Mouse (Mus musculus) lung, embryonic 15.5 days (tissue): ENCODE data around the gene Stab2. TPM values are rescaled to one million over a fixed set of nuclear protein-coding genes. Genes with fewer than 3 reads are reported as not detected.

Experiments used
- ATAC-seq: fragments of 200-750 bp; cut with Nextera tagmentation; 2 replicates; pipeline ENCODE4 v1.8.0; 2017; ENCODE audit warnings: moderate number of reproducible peaks, borderline replicate concordance; ENCODE audit not compliant: low FRiP score, low TSS enrichment; ENCODE audit errors: extremely low read depth
- H3K27ac ChIP-seq: fragments of 300-500 bp; sonication (generic); 2 replicates; pipeline ENCODE4 v1.5.1; 2015; ENCODE audit warnings: moderate library complexity, mild to moderate bottlenecking, inconsistent platforms
- H3K27me3 ChIP-seq: fragments of 300-500 bp; sonication (generic); 2 replicates; pipeline ENCODE4 v1.6.1; 2015; ENCODE audit warnings: inconsistent platforms
- H3K36me3 ChIP-seq: fragments of 300-500 bp; sonication (generic); 2 replicates; pipeline ENCODE4 v1.6.1; 2015; ENCODE audit warnings: inconsistent platforms
- H3K4me1 ChIP-seq: fragments of 300-500 bp; sonication (generic); 2 replicates; pipeline ENCODE4 v1.6.1; 2015; ENCODE audit warnings: inconsistent platforms
- H3K4me2 ChIP-seq: fragments of 300-500 bp; sonication (generic); 2 replicates; pipeline ENCODE4 v1.6.1; 2015; ENCODE audit warnings: inconsistent platforms, mild to moderate bottlenecking, moderate library complexity
- H3K4me3 ChIP-seq: fragments of 300-500 bp; sonication (generic); 2 replicates; pipeline ENCODE4 v1.5.1; 2015; ENCODE audit warnings: mild to moderate bottlenecking, inconsistent platforms
- H3K9ac ChIP-seq: fragments of 300-500 bp; sonication (generic); 2 replicates; pipeline ENCODE4 v1.6.1; 2015; ENCODE audit warnings: inconsistent platforms
- H3K9me3 ChIP-seq: fragments of 300-500 bp; sonication (generic); 2 replicates; pipeline ENCODE4 v1.6.1; 2016; ENCODE audit warnings: inconsistent platforms
- WGBS: fragments of 180-500 bp; shearing (Covaris S2); methylation state at CpG from one replicate; pipeline ENCODE4 v1.1.7; 2015; 5-methylcytosine and 5-hydroxymethylcytosine counted together
- polyA plus RNA-seq: library from polyadenylated mRNA; unstranded; fragments of >200 nt; fragmentation: Nextera tagmentation; extraction: Ambion mirVana; gene quantifications from 2 replicates; pipeline ENCODE4 v1.2.1, GENCODE M21; 2015

The Stab2 gene
- polyA plus RNA-seq, 1 experiment from 2014 or later = 6.2 TPM

DNA sequence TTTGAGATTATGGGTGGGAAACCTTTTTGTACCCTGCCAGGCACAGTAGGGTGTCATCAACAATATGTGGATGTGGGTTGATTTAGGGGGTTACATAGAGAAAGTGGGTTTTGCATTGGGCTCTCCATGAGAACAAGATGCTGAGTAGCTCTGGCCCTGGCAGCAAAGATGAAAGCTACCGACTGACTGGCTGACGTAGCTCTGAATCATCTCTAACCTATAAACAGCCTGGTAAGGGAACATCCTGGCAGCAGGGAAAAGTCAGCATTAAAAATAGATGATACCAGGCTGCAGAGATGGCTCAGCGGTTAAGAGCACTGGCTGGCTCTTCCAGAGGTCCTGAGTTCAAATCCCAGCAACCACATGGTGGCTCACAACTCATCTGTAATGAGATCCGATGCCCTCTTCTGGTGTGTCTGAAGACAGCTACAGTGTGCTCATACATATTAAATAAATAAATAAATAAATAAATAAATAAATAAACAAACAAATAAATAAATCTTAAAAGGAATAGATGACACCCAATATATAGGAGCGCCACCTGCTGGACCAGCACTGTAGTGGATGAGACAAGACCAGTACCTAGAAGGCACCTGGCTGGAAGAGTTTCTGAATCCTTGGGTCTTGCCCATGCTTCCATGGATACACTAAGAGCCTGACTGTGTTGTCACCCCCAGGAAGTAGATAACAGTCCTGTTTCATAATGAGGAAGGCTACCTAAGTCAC lies 31.7 kb downstream of the Stab2 start:
- Histone ChIP-seq H3K27ac (no peak overlapping the region), H3K9ac (no peak overlapping the region), H3K36me3 (no peaks in the 10 kb centered on the region), H3K27me3 (no peaks in the 10 kb centered on the region), H3K4me2 (no peak overlapping the region), H3K4me3 (no peak overlapping the region), H3K4me1 (0 out of 2 replicates have a peak, but pooled peaks cover 7% of the 10 kb centered on the region), H3K9me3 (no peaks in the 10 kb centered on the region)
- 80% methylated on average over 5 of the region's 5 CpGs for WGBS
- ATAC-seq = no peak

DNA sequence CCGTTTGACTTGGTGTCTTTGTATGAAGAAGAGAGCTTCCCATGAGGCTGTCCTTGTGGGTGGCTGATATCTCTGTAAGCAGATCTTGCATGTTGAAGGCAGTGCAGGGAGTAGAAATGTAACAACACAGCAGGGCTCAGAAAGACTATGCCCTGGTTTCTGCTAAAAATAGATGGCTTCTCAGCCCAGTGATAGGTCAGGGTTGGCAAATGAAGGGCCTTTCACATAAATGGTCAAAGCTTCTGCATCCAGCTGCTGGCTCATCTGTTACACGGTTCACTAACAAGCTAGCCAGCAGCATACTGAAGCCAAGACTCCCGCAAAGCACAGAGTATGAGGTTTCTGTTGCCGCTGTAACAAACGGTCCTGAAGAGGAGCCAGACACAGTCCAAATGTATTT lies 34.5 kb downstream of the Stab2 start:
- Histone ChIP-seq H3K4me2 (no peak overlapping the region), H3K9me3 (no peaks in the 10 kb centered on the region), H3K9ac (no peak overlapping the region), H3K4me1 (0 out of 2 replicates have a peak, but pooled peaks cover 7% of the 10 kb centered on the region), H3K36me3 (no peaks in the 10 kb centered on the region), H3K4me3 (no peak overlapping the region), H3K27me3 (no peaks in the 10 kb centered on the region), H3K27ac (no peak overlapping the region)
- no peak for ATAC-seq
- WGBS = 73% methylated on average over 5 of the region's 5 CpGs

DNA sequence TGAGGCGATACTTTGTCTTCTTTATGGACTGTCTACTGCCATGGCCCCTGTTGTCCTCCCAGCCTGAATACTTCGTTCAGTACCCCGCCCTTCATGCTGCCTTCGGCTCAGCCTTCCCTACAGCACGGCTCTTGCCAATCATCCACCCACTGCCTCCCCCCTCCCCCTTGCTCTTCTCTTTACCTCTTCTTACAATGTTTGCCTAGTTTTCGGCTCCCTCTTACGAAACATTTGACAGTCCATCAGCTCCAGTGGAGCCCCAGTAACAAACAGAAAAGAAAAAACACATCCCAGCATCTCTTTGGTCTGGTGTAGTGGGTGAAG lies 35.4 kb downstream of the Stab2 start:
- ATAC-seq = no peak

DNA sequence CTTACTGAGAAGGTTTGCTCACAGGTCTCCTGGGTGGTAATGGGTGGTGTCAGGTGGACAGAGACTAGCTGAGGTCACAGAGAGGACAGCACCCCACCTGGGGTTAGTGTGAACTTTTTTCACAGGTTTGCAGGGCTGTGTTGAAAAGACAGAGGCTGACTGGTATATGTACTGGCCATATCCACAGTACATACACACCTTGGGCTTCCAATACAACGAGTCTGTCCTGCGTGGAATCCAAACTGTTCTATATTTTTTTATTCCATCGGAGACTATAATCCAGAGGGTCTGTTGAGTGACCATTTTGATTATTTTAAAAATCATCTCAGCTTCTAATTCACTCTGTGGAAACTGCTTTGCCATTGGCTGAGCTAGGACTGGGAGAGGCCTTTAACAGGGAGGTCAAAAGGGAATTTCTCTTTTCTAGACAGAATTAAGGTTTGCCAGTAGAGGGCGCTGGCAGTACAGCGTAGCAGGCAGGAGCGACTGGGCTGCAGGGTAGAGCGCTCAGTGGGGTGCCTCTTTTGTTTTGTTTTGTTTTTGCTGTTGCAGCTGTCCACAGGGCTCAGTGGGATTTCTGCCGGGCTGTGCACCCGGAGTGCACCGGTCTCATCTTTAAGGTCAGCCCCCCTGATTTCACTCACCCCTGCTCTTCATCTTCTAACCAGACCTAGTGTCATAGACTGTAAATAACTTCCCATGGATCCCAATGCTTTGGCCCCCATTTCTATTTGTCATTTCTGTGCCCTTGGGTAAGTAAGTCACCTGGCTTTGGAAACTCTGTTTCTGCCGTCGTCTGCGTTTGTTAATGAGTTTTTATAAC lies 35.9 kb downstream of the Stab2 start:
- Histone ChIP-seq H3K9ac (no peak overlapping the region), H3K9me3 (no peaks in the 10 kb centered on the region), H3K27ac (no peak overlapping the region), H3K4me1 (0 out of 2 replicates have a peak, but pooled peaks cover 7% of the 10 kb centered on the region), H3K36me3 (no peaks in the 10 kb centered on the region), H3K27me3 (no peaks in the 10 kb centered on the region), H3K4me3 (no peak overlapping the region), H3K4me2 (peak overlapping the region; percentile 43)
- 21% methylated on average over 13 of the region's 13 CpGs for WGBS
- no peak for ATAC-seq

More for the DNA sequence above, 35.4 kb downstream of the Stab2 start:
- 28% methylated on average over 7 of the region's 7 CpGs for WGBS
- Histone ChIP-seq H3K4me3 (no peak overlapping the region), H3K4me1 (0 out of 2 replicates have a peak, but pooled peaks cover 7% of the 10 kb centered on the region), H3K4me2 (peak overlapping the region; percentile 43), H3K36me3 (no peaks in the 10 kb centered on the region), H3K27me3 (no peaks in the 10 kb centered on the region), H3K9me3 (no peaks in the 10 kb centered on the region), H3K9ac (no peak overlapping the region), H3K27ac (no peak overlapping the region)

DNA sequence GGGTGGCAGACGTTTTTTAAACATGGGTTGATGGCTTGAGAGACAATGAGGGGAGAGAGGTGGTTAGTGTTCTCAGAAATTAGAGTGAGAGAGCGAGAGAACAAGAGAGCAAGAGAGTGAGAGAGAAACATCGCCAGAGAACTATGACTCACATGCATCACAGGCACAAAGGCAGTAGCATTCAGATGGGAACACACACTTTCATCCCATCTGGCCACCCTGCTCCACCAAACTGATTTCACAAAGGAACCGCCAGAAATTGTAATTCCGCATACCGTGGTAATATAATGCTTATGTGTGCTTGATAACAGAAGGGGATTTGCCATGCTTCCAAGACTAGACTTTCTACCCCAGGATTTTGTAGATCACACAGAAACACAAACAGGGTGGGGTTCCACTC lies 38.5 kb downstream of the Stab2 start:
- H3K4me3 ChIP-seq = no peak overlapping the region
- no peak for ATAC-seq
- no peaks in the 10 kb centered on the region for H3K36me3 ChIP-seq
- WGBS = 71% methylated on average over 6 of the region's 6 CpGs
- H3K4me1 ChIP-seq = 0 out of 2 replicates have a peak, but pooled peaks cover 7% of the 10 kb centered on the region
- H3K4me2 ChIP-seq = no peak overlapping the region
- H3K27me3 ChIP-seq = no peaks in the 10 kb centered on the region
- no peak overlapping the region for H3K27ac ChIP-seq
- no peaks in the 10 kb centered on the region for H3K9me3 ChIP-seq
- no peak overlapping the region for H3K9ac ChIP-seq

DNA sequence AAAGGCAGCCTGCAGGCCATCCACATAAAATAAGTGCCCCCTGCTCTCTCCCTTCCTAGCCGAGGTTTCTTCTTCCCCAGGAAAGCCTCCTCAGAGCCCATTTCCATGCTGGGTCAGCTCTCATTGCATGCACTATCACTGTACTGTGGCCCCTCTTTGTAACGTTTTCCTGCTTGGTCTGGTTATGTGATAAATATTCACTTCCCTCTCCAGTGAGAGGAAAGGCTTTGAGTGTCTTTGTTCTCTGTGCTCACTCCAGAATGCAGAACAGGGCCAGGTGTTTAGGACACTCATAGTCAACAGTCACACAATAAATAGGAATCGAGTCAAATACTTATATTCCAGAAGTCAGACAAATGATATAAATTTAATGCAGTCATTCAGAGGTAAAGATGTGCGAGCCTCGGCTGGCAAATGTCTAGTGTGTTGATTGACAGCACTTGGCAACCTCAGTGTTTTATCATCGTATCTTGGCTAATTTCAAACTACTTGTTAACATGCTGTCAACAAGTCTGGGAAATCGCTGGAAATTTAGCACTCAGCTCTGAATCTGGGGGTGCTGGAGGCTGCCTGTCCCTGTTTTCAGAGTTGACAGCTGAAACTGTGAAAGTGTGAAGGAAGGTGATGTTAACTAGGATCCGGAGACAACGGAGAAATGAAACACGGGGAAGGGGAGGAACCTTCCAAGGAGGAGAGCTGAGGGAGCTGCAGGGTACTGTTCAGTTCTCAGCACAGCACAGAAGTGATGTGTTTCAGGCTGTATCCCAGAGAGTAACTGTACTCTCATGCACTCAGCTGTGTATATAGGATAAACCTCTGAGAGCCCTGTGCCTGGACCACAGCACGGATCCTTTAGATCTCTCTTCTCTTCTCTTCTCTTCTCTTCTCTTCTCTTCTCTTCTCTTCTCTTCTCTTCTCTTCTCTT lies 46.0 kb downstream of the Stab2 start:
- Histone ChIP-seq H3K4me3 (no peak overlapping the region), H3K9me3 (no peaks in the 10 kb centered on the region), H3K27ac (no peak overlapping the region), H3K4me1 (no peaks in the 10 kb centered on the region), H3K4me2 (no peak overlapping the region), H3K36me3 (no peaks in the 10 kb centered on the region), H3K27me3 (no peaks in the 10 kb centered on the region), H3K9ac (no peak overlapping the region)
- 40% methylated on average over 11 of the region's 11 CpGs for WGBS
- no peak for ATAC-seq

DNA sequence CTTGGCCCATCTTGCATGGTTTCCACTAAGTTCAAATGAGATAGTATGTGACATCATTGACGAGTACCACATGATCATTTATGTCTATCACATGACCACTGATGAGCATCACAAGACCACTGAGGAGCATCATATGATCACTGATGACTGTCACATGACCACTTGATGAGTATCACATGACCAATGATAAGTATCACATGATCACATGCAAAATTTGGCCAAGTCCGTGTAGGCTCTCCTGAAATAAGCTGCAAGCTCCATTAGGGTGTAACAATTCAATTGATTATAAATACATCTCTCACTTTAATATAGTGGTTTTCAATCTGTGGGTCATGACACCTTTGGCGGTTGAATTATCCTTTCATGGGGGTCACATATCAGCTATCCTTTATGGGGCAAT lies 52.5 kb downstream of the Stab2 start:
- H3K27ac ChIP-seq = no peak overlapping the region
- H3K36me3 ChIP-seq = no peaks in the 10 kb centered on the region
- H3K9me3 ChIP-seq = no peaks in the 10 kb centered on the region
- no peak overlapping the region for H3K4me3 ChIP-seq
- no peaks in the 10 kb centered on the region for H3K27me3 ChIP-seq
- H3K4me1 ChIP-seq = no peaks in the 10 kb centered on the region
- no peak overlapping the region for H3K4me2 ChIP-seq
- ATAC-seq = no peak
- no peak overlapping the region for H3K9ac ChIP-seq
- 89% methylated on average over 3 of the region's 3 CpGs for WGBS

DNA sequence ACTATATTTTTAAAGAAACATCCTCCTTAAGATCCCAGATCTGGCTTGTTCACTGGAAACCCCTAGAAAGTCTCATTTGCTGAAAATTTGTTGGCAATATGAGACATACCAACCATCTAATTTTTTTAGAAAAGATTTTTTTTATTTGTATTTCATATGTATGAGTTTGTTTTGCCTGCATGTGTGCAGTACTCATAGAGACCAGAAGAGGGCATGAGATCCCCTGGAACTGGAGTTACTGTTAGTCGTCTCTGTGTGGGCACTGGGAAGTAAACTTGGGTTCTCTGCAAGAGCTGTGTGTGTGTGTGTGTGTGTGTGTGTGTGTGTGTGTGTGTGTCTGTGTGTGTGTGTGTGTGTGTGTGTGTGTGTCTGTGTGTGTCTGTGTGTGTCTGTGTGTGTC lies 55.1 kb downstream of the Stab2 start:
- H3K27ac ChIP-seq = no peak overlapping the region
- no peaks in the 10 kb centered on the region for H3K27me3 ChIP-seq
- no peak overlapping the region for H3K4me3 ChIP-seq
- no peaks in the 10 kb centered on the region for H3K4me1 ChIP-seq
- H3K9ac ChIP-seq = no peak overlapping the region
- no peaks in the 10 kb centered on the region for H3K9me3 ChIP-seq
- H3K36me3 ChIP-seq = no peaks in the 10 kb centered on the region
- no peak overlapping the region for H3K4me2 ChIP-seq
- ATAC-seq = no peak
- 61% methylated on average over 1 of the region's 1 CpGs for WGBS

DNA sequence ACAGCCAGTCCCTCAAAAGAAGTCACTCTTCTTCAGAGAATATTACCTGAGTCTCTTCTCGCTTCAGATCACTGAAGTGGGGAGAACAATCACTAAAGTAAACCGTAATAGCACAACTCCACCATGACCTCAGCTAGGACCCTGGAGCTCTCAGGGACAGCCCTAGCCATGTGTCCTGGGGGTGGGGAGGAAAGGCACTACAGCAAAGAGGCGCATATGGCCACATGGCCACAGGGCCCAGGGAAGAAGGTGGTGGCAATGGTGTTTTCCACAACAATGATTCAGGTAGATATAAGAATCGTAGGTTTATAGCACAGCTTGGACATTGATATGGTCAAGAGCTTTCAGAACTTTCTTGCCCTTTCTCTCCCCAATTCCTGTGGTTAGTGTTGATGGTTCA lies 57.0 kb downstream of the Stab2 start:
- no peak overlapping the region for H3K9ac ChIP-seq
- 85% methylated on average over 4 of the region's 4 CpGs for WGBS
- H3K4me3 ChIP-seq = no peak overlapping the region
- H3K36me3 ChIP-seq = no peaks in the 10 kb centered on the region
- H3K4me2 ChIP-seq = no peak overlapping the region
- no peak for ATAC-seq
- H3K9me3 ChIP-seq = no peaks in the 10 kb centered on the region
- H3K27me3 ChIP-seq = no peaks in the 10 kb centered on the region
- H3K4me1 ChIP-seq = no peaks in the 10 kb centered on the region
- no peak overlapping the region for H3K27ac ChIP-seq

DNA sequence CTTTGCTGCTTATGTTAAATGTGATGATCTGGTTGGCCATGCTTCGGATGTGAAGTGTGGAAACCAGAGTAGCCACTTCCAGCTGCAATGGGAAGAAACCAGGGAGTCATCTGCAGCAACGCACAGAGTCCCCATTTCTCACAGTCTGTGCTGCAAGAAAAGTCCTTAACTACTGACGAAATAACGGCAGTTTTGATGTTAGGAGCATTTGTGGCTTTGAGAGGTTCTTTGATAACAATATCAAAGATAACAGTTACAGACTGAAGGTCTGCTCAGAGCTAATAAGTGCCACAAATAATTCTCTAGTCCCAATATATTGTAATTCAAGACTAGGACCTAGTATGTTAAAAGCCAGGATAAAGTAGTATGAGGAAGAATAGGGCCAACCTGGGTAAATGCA lies 57.9 kb downstream of the Stab2 start:
- Histone ChIP-seq H3K36me3 (no peaks in the 10 kb centered on the region), H3K9ac (no peak overlapping the region), H3K27ac (no peak overlapping the region), H3K27me3 (no peaks in the 10 kb centered on the region), H3K9me3 (no peaks in the 10 kb centered on the region), H3K4me3 (no peak overlapping the region), H3K4me2 (no peak overlapping the region), H3K4me1 (no peaks in the 10 kb centered on the region)
- ATAC-seq = no peak
- 70% methylated on average over 4 of the region's 4 CpGs for WGBS

DNA sequence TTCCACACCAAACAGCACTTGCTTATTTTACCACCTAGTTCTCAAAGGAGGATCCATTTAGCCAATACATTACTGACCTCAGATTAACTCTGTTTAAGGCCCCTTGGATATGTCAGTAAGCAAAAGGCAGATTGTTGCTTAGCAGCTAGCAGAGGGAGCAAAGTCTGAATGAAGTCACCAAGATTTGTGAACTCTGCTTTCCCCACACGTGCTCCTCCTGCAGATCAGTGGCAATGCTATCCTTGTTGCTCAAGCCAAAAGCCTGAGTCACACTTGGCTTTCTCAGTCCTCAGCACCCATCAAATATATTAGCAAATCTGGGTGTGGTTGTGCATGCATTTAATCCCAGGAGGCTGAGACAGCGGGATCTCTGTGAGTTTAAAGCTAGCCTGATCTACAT lies 60.3 kb downstream of the Stab2 start:
- 69% methylated on average over 2 of the region's 2 CpGs for WGBS
- no peak overlapping the region for H3K9ac ChIP-seq
- no peak overlapping the region for H3K27ac ChIP-seq
- no peak for ATAC-seq
- H3K27me3 ChIP-seq = no peaks in the 10 kb centered on the region
- no peaks in the 10 kb centered on the region for H3K4me1 ChIP-seq
- no peak overlapping the region for H3K4me3 ChIP-seq
- no peaks in the 10 kb centered on the region for H3K36me3 ChIP-seq
- H3K9me3 ChIP-seq = no peaks in the 10 kb centered on the region
- no peak overlapping the region for H3K4me2 ChIP-seq
